Mouse (Mus musculus): Measurements from ENCODE around the gene Foxp1. TPM values are rescaled to one million over a fixed set of nuclear protein-coding genes. Genes with fewer than 3 reads are reported as not detected.

Foxp1 gene
- polyA plus RNA-seq, 1 experiment: 76.1 TPM

DNA sequence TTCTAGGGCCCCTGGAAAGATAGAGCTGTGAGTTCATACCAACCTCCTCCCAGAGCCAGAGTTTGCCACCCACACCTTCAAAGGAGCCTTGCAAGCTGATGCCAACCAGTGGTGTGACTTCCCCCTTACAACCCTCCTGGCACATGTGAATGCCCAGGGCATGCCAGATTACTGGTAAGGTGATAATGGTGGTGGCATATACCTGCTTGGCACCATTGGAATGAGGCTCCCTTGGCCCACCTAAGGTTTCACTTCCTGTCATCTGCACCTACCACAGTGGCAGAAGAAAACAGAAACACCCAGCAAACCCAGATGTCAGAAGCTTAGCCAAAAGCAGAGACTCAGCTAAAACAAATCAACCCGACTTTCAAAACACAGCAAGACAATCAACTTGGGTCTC lies 18.8 kb downstream of the Foxp1 start:
- Histone ChIP-seq H3K4me3 (replicated peaks) (no peak overlapping the region), H3K27me3 (replicated peaks) (no peaks in the 10 kb centered on the region), H3K9me3 (no peaks in the 10 kb centered on the region), H3K36me3 (replicated peaks; ENCODE audit: low read length) (peaks cover 72% of the 10 kb centered on the region), H3K4me1 (peaks cover 31% of the 10 kb centered on the region)
- TF ChIP-seq FLI1 (IDR thresholded peaks at IDR 0.05; ENCODE audit: low read length) (no peak), GATA1 (IDR thresholded peaks at IDR 0.05; ENCODE audit: borderline replicate concordance, low read length) (no peak)

GRCm38 (mm10) chr6:99502727-99503126 lies 19.8 kb downstream of the Foxp1 start:
- TF ChIP-seq FLI1 (IDR thresholded peaks at IDR 0.05; ENCODE audit: low read length) (no peak), GATA1 (IDR thresholded peaks at IDR 0.05; ENCODE audit: borderline replicate concordance, low read length) (no peak)
- Histone ChIP-seq H3K27me3 (replicated peaks) (no peaks in the 10 kb centered on the region), H3K4me3 (replicated peaks) (no peak overlapping the region), H3K4me1 (peaks cover 37% of the 10 kb centered on the region), H3K9me3 (no peaks in the 10 kb centered on the region), H3K36me3 (replicated peaks; ENCODE audit: low read length) (peaks cover 63% of the 10 kb centered on the region)

GRCm38 (mm10) chr6:99502314-99502713 lies 20.2 kb downstream of the Foxp1 start:
- TF ChIP-seq FLI1 (IDR thresholded peaks at IDR 0.05; ENCODE audit: low read length): no peak
- TF ChIP-seq GATA1 (IDR thresholded peaks at IDR 0.05; ENCODE audit: borderline replicate concordance, low read length): no peak
- Histone ChIP-seq H3K4me1 (peaks cover 37% of the 10 kb centered on the region), H3K27me3 (replicated peaks) (no peaks in the 10 kb centered on the region), H3K4me3 (replicated peaks) (no peak overlapping the region), H3K9me3 (no peaks in the 10 kb centered on the region), H3K36me3 (replicated peaks; ENCODE audit: low read length) (peaks cover 59% of the 10 kb centered on the region)

GRCm38 (mm10) chr6:99500570-99501270 lies 21.8 kb downstream of the Foxp1 start:
- no peaks in the 10 kb centered on the region for H3K27me3 ChIP-seq (replicated peaks)
- no peaks in the 10 kb centered on the region for H3K9me3 ChIP-seq
- peaks cover 43% of the 10 kb centered on the region for H3K36me3 ChIP-seq (replicated peaks; ENCODE audit: low read length)
- H3K4me1 ChIP-seq: peaks cover 34% of the 10 kb centered on the region
- TF ChIP-seq FLI1 (IDR thresholded peaks at IDR 0.05; ENCODE audit: low read length): no peak
- no peak for TF ChIP-seq GATA1 (IDR thresholded peaks at IDR 0.05; ENCODE audit: borderline replicate concordance, low read length)
- H3K4me3 ChIP-seq (replicated peaks): no peak overlapping the region

DNA sequence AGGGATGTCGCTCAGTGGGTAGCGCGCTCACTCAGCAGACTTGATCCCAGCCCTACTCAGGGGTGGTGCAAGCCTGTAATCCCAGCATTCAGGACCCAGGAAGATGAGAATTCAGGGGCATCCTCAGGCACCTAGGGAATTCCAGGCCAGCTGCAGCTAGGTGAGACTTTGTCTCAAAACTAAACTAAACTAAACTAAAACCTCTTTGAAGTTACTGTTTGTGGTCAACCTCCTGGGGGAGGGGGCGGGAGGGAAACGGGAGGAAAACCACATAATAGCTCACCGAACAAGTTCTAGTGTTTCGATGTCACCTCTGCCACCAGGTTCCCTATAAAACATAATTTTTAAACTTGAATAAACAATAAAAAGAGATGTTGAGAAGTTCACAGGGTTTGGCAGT lies 24.4 kb downstream of the Foxp1 start:
- TF ChIP-seq GATA1 (IDR thresholded peaks at IDR 0.05; ENCODE audit: borderline replicate concordance, low read length) (no peak), FLI1 (IDR thresholded peaks at IDR 0.05; ENCODE audit: low read length) (no peak)
- peaks cover 20% of the 10 kb centered on the region for H3K36me3 ChIP-seq (replicated peaks; ENCODE audit: low read length)
- H3K4me3 ChIP-seq (replicated peaks): no peak overlapping the region
- peaks cover 23% of the 10 kb centered on the region for H3K4me1 ChIP-seq
- no peaks in the 10 kb centered on the region for H3K27me3 ChIP-seq (replicated peaks)
- H3K9me3 ChIP-seq: no peaks in the 10 kb centered on the region

GRCm38 (mm10) chr6:99496114-99496513 lies 26.4 kb downstream of the Foxp1 start:
- Histone ChIP-seq H3K9me3 (no peaks in the 10 kb centered on the region), H3K27me3 (replicated peaks) (no peaks in the 10 kb centered on the region), H3K4me3 (replicated peaks) (no peak overlapping the region), H3K4me1 (peaks cover 16% of the 10 kb centered on the region), H3K36me3 (replicated peaks; ENCODE audit: low read length) (peaks cover 7% of the 10 kb centered on the region)
- TF ChIP-seq GATA1 (IDR thresholded peaks at IDR 0.05; ENCODE audit: borderline replicate concordance, low read length) (no peak), FLI1 (IDR thresholded peaks at IDR 0.05; ENCODE audit: low read length) (no peak)

DNA sequence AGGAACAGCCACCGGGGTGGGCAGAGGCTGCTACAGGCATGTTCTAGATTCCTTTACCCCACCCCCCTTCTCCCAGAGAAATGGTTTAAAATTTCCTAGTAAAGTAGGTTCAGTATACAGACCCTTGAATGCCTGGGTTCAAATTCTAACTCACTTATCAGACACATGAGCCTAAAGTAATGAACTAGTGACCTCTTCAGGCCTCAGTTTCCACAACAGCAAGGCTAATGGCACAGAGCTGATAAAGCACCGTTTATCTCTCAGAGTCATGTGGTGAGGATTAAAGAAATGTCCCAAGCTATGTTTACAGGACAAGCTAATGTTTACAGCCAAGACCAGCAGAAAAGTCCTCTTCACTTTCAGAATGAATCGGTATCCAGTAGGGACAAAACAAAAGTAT lies 29.6 kb downstream of the Foxp1 start:
- Histone ChIP-seq H3K36me3 (replicated peaks; ENCODE audit: low read length) (peaks cover 6% of the 10 kb centered on the region), H3K27me3 (replicated peaks) (no peaks in the 10 kb centered on the region), H3K9me3 (no peaks in the 10 kb centered on the region), H3K4me1 (peaks cover 22% of the 10 kb centered on the region), H3K4me3 (replicated peaks) (no peak overlapping the region)
- TF ChIP-seq GATA1 (IDR thresholded peaks at IDR 0.05; ENCODE audit: borderline replicate concordance, low read length) (no peak), FLI1 (IDR thresholded peaks at IDR 0.05; ENCODE audit: low read length) (no peak)

DNA sequence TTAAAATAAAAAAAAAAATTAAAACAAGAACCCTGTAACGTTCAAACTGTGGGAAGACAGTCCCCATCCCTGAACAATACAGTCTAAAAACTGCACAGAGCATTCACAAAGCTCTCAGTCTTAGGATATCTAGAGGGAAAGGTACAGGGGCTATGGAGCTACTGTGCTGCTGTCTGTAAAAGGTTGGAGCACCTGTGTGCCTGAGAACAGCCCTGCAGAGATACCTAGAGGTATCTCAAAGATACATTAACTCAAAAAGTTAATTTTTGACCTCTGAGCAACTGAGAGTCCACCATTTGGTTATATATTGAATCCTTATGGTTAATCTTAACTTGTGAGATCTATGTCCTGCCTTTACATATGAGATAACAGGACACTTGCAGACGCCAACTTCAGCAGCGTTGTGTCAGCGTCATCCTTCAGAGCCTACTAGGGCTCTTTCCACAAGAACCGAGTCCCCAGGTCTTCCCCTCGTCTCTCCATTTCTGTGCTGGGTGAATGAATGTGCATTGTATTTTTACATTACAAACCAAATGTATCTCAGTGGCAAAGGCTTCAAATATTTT lies 30.5 kb downstream of the Foxp1 start:
- H3K36me3 ChIP-seq (replicated peaks; ENCODE audit: low read length): peaks cover 6% of the 10 kb centered on the region
- no peaks in the 10 kb centered on the region for H3K27me3 ChIP-seq (replicated peaks)
- no peak for TF ChIP-seq GATA1 (IDR thresholded peaks at IDR 0.05; ENCODE audit: borderline replicate concordance, low read length)
- no peak for TF ChIP-seq FLI1 (IDR thresholded peaks at IDR 0.05; ENCODE audit: low read length)
- no peak overlapping the region for H3K4me3 ChIP-seq (replicated peaks)
- peaks cover 21% of the 10 kb centered on the region for H3K4me1 ChIP-seq
- H3K9me3 ChIP-seq: no peaks in the 10 kb centered on the region

- no peak for TF ChIP-seq GATA1 (IDR thresholded peaks at IDR 0.05; ENCODE audit: borderline replicate concordance, low read length)
- TF ChIP-seq FLI1 (IDR thresholded peaks at IDR 0.05; ENCODE audit: low read length): no peak
- Histone ChIP-seq H3K4me3 (replicated peaks) (no peak overlapping the region), H3K4me1 (peaks cover 21% of the 10 kb centered on the region), H3K36me3 (replicated peaks; ENCODE audit: low read length) (peaks cover 8% of the 10 kb centered on the region), H3K9me3 (no peaks in the 10 kb centered on the region), H3K27me3 (replicated peaks) (no peaks in the 10 kb centered on the region)
These were observed 31.4 kb downstream of the Foxp1 start for GRCm38 (mm10) chr6:99491146-99491545.

- H3K4me3 ChIP-seq (replicated peaks): no peak overlapping the region
- TF ChIP-seq FLI1 (IDR thresholded peaks at IDR 0.05; ENCODE audit: low read length) (no peak), GATA1 (IDR thresholded peaks at IDR 0.05; ENCODE audit: borderline replicate concordance, low read length) (no peak)
- H3K4me1 ChIP-seq: peaks cover 32% of the 10 kb centered on the region
- peaks cover 13% of the 10 kb centered on the region for H3K36me3 ChIP-seq (replicated peaks; ENCODE audit: low read length)
- no peaks in the 10 kb centered on the region for H3K9me3 ChIP-seq
- H3K27me3 ChIP-seq (replicated peaks): no peaks in the 10 kb centered on the region
These were observed 32.4 kb downstream of the Foxp1 start for GRCm38 (mm10) chr6:99489900-99490648.
